Mouse (Mus musculus) urinary bladder, postnatal 10 days (tissue): ENCODE measurements around the gene Ddx60.

Experiments used
- DNase-seq: peaks from one replicate; pipeline ENCODE4 v3.0.0; 2022; ENCODE audit warnings: low spot score

Gene Ddx60

DNA sequence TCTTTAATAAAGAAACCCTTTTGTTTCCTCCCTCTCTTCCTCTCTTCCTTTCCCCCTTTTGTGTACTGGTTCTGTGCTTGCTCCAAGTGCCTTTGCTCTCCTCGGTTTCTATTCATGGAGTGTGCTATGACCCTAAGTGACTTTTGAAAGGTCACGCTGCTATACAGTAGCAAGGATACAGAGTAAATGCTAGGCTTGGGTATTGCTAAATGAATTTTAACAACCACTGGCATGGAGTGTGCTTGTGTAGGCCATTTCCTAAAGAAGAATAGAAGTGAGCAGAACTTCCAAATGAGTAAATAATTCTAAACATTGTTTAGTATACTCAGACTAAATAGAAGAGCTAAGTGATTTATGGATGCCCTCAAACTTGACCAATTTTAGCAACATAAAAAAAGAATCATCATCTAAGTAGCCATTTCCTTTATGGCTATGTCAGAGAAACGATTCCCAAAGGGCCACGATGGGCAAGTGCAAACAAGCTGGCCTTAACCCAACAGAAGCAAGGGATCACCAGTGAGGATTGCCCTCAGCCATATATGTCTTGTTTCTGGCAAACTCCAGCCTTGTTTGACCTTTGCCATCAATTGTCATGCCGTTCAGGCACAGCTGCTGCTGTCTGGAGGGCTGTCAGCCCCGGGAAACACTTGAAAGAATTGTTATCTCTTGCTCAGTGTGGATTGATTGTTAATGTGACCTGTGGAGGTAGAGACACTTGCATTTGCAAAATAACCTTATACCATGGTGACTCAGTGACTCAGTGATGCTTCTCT, 58.0 kb downstream of the Ddx60 start:
- DNase-seq: no peak

DNA sequence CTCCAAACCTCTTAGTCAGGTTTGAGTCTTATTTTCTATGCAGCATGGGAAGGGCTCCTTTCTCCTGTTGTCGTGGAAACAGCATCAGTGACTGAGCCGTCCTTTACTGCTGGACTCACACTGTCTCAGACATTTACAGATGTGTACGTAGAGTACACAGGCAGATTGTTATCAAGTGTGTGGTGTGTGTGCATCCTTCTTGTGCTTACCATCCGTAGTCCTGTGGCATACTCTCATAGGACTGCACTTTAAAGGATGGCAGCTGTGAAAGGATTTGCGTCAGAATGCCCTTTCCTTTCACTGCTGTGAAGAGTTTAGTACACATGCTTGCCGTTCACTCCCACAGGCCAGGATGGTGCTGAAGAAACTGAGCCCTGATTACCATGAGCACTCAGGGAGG, 61.6 kb downstream of the Ddx60 start:
- no peak for DNase-seq

DNA sequence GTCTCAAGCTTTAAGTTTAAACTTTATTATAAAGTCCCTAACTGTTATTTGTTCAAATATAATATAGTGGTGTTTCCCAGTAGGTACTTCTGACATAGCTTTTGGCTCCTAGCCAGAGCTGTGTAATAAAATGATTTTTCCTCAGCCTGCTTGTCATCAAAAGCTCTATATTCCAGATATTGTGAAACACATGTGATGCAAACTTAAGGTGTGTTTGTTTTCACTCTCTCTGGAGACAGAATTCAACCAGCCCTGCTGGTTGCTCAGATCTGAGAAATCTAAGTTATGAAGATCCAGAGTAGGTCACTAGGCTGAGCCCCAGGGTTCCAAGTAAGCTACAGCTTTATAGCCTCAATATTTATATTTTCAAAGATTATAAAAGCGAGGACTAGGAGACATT, 64.9 kb downstream of the Ddx60 start:
- no peak for DNase-seq

DNA sequence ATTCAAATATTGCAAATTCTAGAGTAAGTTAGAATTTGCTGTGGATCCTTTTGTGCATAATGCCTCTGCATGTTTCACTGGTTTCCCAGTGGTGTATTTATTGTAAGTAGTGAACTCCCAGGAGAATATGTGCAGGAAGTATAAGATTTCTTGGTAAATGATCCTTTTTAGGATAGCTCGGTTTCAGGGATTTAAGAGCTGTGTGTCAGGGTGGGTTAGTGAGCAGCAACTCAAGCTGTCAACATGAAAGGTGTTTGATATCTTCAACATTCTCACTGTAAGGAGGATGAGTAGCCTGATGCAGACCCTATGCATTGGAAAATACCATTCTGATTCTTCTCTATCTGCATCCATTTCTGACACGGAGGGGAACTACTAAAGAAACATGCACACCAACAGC, 69.2 kb downstream of the Ddx60 start:
- no peak for DNase-seq

DNA sequence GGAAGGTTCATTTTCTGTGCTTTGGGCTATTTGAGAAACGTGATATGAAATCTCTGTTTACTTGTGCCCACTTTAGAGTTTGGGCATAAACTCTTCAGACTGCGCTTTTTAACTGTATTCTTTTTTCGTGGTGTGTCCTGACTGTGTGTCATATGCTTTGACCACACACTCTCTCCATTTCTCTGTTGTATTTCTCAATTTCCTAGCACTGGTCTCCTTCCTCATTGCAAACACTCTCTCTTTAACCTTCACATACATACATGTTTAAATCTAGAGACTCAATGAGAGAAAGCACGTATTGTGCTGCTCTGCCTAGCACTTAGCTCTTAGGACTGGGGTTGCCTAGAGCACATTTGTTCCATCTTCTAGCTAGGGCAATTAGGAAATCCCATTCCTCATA, 86.3 kb downstream of the Ddx60 start:
- DNase-seq: no peak

DNA sequence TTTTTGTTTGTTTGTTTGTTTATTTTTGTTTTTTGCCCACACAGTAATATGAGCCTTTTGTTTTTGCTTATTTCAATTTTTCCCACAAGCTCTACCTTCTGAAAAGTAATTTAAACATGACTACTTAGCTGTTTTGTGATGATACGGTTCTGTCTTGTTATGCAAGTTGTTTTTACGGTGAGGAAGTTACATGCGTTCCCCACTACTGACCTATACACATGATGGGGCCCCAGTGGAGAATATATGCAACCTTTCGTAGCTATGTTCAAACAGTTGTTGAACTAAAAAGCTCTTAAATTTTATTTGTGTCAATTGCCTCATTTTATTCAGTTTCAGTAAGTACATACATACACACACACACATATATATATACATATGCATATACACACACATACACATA, 86.7 kb downstream of the Ddx60 start:
- DNase-seq: no peak

DNA sequence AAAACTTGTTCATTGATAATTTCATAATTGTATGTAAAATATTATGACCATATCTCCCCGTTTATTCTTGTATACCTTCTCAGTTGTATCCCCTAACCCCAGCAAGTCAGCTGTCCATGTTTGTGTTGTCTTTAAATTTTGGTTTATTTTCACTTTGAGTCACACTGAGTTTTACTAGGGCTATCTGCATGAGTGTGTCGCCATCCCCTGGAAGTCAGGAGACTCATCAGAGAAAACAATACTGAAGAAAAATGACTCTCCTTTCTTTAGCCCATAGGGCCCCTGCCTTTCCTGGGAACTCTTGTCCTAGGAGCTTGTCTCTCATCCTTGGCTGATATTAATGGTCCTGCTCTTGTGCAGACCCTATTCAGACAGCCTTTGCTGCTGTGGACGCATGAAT, 106.5 kb downstream of the Ddx60 start:
- no peak for DNase-seq

DNA sequence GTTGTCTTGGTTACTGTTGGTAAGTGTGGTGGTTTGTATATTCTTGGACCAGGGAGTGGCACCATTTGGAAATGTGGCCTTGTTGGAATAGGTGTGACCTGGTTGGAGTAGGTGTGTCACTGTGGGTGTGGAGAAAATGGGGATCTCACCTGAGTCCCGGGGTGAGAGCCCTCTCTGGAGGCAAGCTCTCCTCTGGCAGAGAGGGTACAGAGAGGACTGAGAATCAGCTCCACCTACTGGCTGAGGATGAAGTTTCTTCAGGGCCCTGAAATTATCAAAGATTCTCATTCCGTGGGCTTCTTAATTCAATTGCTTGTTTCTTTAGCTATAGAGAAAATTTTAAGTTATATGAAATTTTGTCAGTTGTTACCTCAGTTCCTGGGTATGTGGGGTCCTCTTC, 118.9 kb downstream of the Ddx60 start:
- no peak for DNase-seq

DNA sequence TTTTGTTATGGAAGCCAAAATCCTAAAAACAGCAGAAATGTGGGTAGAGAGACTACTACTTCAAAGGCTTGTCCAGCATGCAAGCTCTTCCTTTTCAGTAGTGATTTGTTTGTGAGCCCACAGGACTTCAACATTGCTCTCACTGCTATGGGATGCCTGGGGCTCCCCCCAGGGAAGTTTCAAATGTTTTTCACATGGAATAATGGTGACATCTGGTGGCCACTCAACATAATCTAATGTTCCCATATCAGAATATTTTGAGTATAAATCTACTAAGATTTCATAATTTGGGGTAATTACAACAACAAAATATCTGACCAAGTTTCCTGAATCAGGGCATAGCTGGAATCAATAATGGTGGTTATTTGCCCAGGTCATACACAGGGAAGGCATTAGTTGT, 132.5 kb downstream of the Ddx60 start:
- no peak for DNase-seq

DNA sequence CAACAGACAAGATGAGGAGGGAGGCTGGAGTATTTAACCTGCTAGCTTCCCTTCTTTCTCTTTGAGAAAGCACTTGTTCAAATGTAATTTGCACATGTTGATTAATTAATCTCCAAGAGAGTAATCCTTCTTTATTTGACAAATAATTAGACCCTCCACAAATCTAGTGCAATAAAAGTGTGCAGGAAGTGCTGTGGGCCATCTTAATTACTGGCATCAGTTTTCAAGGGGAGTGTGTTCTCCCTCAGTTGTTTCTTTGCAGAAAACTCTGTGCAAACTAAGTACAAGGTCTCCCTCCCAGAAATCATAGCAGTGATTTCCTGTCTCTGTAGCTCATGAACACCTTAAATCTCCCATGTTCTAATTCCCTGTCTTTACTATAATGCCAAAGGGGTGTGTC, 140.4 kb downstream of the Ddx60 start:
- no peak for DNase-seq

DNA sequence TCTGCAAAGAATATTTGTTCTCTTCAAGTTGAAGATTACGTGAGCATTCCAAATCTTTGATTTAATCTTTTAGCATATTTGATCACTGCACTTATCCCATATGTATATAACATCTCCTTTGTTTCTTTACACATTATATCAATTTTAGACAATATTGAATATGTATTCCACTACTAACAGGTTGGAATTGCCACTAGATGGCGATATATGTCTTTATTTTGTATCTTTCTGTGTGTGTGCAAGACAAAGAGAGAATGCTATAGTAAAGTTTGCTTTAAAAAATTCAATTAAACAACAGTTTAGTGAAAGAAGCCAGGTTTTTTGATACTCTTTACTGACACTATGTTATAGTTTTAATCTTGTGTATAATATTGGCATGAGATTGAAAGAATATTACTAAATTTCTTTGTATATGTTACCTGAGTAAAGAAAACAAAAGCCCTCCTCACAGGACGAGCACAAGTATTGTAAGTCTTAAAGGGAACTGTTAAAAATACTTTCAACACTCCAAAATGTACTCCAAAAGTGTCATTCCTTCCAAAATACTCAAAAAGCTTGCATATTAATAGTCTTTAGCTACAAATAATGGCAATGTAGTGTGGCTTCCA, 152.4 kb downstream of the Ddx60 start:
- DNase-seq: no peak

DNA sequence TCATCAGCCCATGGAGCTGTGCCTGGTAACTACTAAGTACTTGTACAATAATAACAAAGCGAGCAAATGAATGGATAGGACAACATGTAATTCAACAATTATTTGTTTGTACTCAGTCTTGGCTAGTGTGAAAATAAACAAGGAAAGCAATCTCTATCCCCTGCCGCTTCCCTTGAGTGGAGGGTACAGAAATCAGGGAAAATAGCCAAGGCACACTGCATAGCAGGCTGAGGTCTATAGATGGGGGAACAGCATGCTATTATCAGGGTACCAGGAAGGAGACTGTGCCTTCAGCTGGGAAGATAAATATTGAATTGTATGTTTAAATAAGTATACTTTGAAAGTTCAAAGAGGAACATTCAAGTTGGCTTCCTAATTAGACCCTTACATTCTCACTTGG, 153.9 kb downstream of the Ddx60 start:
- no peak for DNase-seq
